Mouse (Mus musculus): ENCODE results near the gene Enkd1.
A peak's percentile ranks its signal among the peaks of the same experiment; 100 is the strongest.

Gene Enkd1

GRCm38 (mm10) chr8:105707498-105708403 lies at the start of gene Enkd1, which contains the start of gene 4933405L10Rik:
Enkd1 (minus strand) TSS chr8:105708210.
4933405L10Rik (plus strand) TSS chr8:105707655.
- DNase-seq (ENCODE audit: low spot score in 2 of 2): peak in 1 of 2 experiments; percentile 85

GRCm38 (mm10) chr8:105754688-105755087 lies 46.7 kb upstream of the Enkd1 start:
- DNase-seq (ENCODE audit: low spot score in 2 of 2): no peak

- DNase-seq (ENCODE audit: low spot score in 2 of 2): no peak
Measured at GRCm38 (mm10) chr8:105753916-105754315, 45.9 kb upstream of the Enkd1 start.

- DNase-seq (ENCODE audit: low spot score in 2 of 2): peak in 1 of 2 experiments; percentile 50
Measured at GRCm38 (mm10) chr8:105750606-105751005, 42.6 kb upstream of the Enkd1 start.

- DNase-seq (ENCODE audit: low spot score in 2 of 2): no peak
Measured at GRCm38 (mm10) chr8:105743301-105743700, 35.3 kb upstream of the Enkd1 start.

GRCm38 (mm10) chr8:105739216-105739615 lies 31.2 kb upstream of the Enkd1 start:
- no peak for DNase-seq (ENCODE audit: low spot score in 2 of 2)

GRCm38 (mm10) chr8:105732186-105732585 lies 24.2 kb upstream of the Enkd1 start:
- no peak for DNase-seq (ENCODE audit: low spot score in 2 of 2)

GRCm38 (mm10) chr8:105727397-105728124 lies 19.6 kb upstream of the Enkd1 start:
- DNase-seq (ENCODE audit: low spot score in 2 of 2): no peak

GRCm38 (mm10) chr8:105725726-105726125 lies 17.7 kb upstream of the Enkd1 start:
- no peak for DNase-seq (ENCODE audit: low spot score in 2 of 2)

GRCm38 (mm10) chr8:105722861-105723260 lies 14.9 kb upstream of the Enkd1 start:
- DNase-seq (ENCODE audit: low spot score in 2 of 2): no peak

- DNase-seq (ENCODE audit: low spot score in 2 of 2): no peak
Measured at GRCm38 (mm10) chr8:105719637-105720036, 11.6 kb upstream of the Enkd1 start.

GRCm38 (mm10) chr8:105716302-105716945 lies 8.4 kb upstream of the Enkd1 start:
- no peak for DNase-seq (ENCODE audit: low spot score in 2 of 2)

- DNase-seq (ENCODE audit: low spot score in 2 of 2): no peak
Measured at GRCm38 (mm10) chr8:105715042-105715441, 7.0 kb upstream of the Enkd1 start.

GRCm38 (mm10) chr8:105714139-105714538 lies 6.1 kb upstream of the Enkd1 start:
- peak; percentile 75 to 88 for DNase-seq (ENCODE audit: low spot score in 2 of 2)

GRCm38 (mm10) chr8:105712286-105712685 lies 4.3 kb upstream of the Enkd1 start:
- no peak for DNase-seq (ENCODE audit: low spot score in 2 of 2)

- no peak for DNase-seq (ENCODE audit: low spot score in 2 of 2)
Measured at GRCm38 (mm10) chr8:105709317-105709716, 1.3 kb upstream of the Enkd1 start.

- no peak for DNase-seq (ENCODE audit: low spot score in 2 of 2)
Measured at GRCm38 (mm10) chr8:105708675-105709074, 665 bp upstream of the Enkd1 start.

GRCm38 (mm10) chr8:105706426-105706825 lies 1.6 kb downstream of the Enkd1 start:
- DNase-seq (ENCODE audit: low spot score in 2 of 2): no peak

- DNase-seq (ENCODE audit: low spot score in 2 of 2): no peak
Measured at GRCm38 (mm10) chr8:105704955-105705354, 3.1 kb downstream of the Enkd1 start.

- DNase-seq (ENCODE audit: low spot score in 2 of 2): no peak
Measured at GRCm38 (mm10) chr8:105704146-105704812, 3.7 kb downstream of the Enkd1 start.

GRCm38 (mm10) chr8:105702731-105703415 lies 5.1 kb downstream of the Enkd1 start:
- DNase-seq (ENCODE audit: low spot score in 2 of 2): no peak
